24 mouse cellular contexts compared by ENCODE assay signal in the genomic region with DNA sequence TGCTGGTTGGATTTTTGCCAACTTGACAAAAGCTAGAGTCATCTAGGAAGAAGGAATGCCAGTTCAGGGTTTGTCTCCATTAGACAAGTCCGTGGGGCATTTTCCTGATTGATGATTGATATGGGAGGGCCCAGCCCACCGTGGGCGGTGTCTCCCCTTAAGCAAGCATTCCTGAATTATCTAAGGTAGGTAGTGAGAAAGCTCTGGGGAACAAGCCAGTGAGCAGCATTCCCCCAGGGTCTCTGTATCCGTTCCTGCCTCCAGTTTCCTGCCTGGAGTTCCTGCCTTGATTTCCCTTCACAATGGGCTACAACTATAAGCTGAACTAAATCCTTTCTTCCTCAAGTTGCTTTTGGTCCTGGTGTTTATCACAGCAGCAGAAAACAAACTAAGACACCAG. TPM values are rescaled to one million over a fixed set of nuclear protein-coding genes. Genes with fewer than 3 reads are reported as not detected.
"Had no signal": no experiment of that assay in that cellular context is flagged by ENCODE, and none has a peak within 500 bp of the region (broad histone marks: within the 10 kb centered on the region; RNA-seq: fewer than 3 reads in every experiment).

No protein-coding gene starts in this region.

- DNase-seq: kidney, postnatal 25 days; left cerebral cortex, postnatal 4 days; liver, postnatal 0 days; lung, postnatal 14 days; lung, postnatal 4 days; retina, postnatal 1 day; right cerebral cortex, postnatal 25 days; spleen, adult 18-20 months; thymus, postnatal 25 days had no signal

- H3K4me2 ChIP-seq: limb, embryonic 12.5 days; limb, embryonic 15.5 days; liver, embryonic 11.5 days; midbrain, embryonic 12.5 days; neural tube, embryonic 13.5 days; stomach, embryonic 15.5 days had no signal

- H3K4me3 ChIP-seq: layer of hippocampus, adult 2 months; limb, embryonic 12.5 days; limb, embryonic 15.5 days; midbrain, embryonic 12.5 days; myocyte; neural tube, embryonic 13.5 days; stomach, embryonic 15.5 days had no signal

- H3K36me3 ChIP-seq: limb, embryonic 12.5 days; limb, embryonic 15.5 days; midbrain, embryonic 12.5 days; neural tube, embryonic 13.5 days; stomach, embryonic 15.5 days had no signal

- H3K9ac ChIP-seq: limb, embryonic 12.5 days; limb, embryonic 15.5 days; liver, embryonic 14.5 days; liver, postnatal 0 days; midbrain, embryonic 12.5 days; neural tube, embryonic 13.5 days; stomach, embryonic 15.5 days had no signal

- ATAC-seq: intestine, embryonic 16.5 days; liver, postnatal 0 days; midbrain, embryonic 16.5 days had no signal

- H3K27ac ChIP-seq: kidney, postnatal 0 days; layer of hippocampus, adult 2 months; limb, embryonic 12.5 days; limb, embryonic 15.5 days; liver, embryonic 14.5 days; midbrain, embryonic 12.5 days; neural tube, embryonic 13.5 days; stomach, embryonic 15.5 days had no signal

- H3K9me3 ChIP-seq: limb, embryonic 12.5 days; limb, embryonic 15.5 days; midbrain, embryonic 12.5 days; neural tube, embryonic 13.5 days; stomach, embryonic 15.5 days had no signal

RNA-seq across cellular contexts. Expression of a gene that starts 3.1 kb away (rescaled TPM):
- total RNA-seq: megakaryocyte progenitor cell, adult 5-6 weeks; megakaryocyte-erythroid progenitor cell, adult 5-6 weeks; neutrophil, adult 5-6 weeks had no signal
